Mouse (Mus musculus) kidney, embryonic 16.5 days (tissue): ENCODE measurements around the gene Gm37240. TPM values are rescaled to one million over a fixed set of nuclear protein-coding genes. Genes with fewer than 3 reads are reported as not detected.

ENCODE experiments used
- ATAC-seq: fragments of 200-750 bp; cut with Nextera tagmentation; 2 replicates; pipeline ENCODE4 v1.8.0; 2017; ENCODE audit warnings: moderate TSS enrichment; ENCODE audit not compliant: low FRiP score, low TSS enrichment
- H3K27ac ChIP-seq: fragments of 300-500 bp; sonication (generic); 2 replicates; pipeline ENCODE4 v1.5.1; 2014; ENCODE audit warnings: low read length
- H3K27me3 ChIP-seq: fragments of 300-500 bp; sonication (generic); 2 replicates; pipeline ENCODE4 v1.6.1; 2014; ENCODE audit warnings: low read length, control low read depth, mixed read lengths; ENCODE audit not compliant: insufficient read depth
- H3K36me3 ChIP-seq: fragments of 300-500 bp; sonication (generic); 2 replicates; pipeline ENCODE4 v1.6.1; 2014; ENCODE audit warnings: low read length, control low read depth, mixed read lengths; ENCODE audit not compliant: insufficient read depth
- H3K4me1 ChIP-seq: fragments of 300-500 bp; sonication (generic); 2 replicates; pipeline ENCODE4 v1.6.1; 2014; ENCODE audit warnings: low read length, control low read depth, mixed read lengths; ENCODE audit not compliant: insufficient read depth
- H3K4me2 ChIP-seq: fragments of 300-500 bp; sonication (generic); replicated peaks from 2 replicates; pipeline ENCODE4 v1.6.1; 2014; ENCODE audit warnings: low read depth, low read length
- H3K4me3 ChIP-seq: fragments of 300-500 bp; sonication (generic); 2 replicates; pipeline ENCODE4 v1.5.1; 2014; ENCODE audit warnings: mild to moderate bottlenecking, low read length
- H3K9ac ChIP-seq: fragments of 300-500 bp; sonication (generic); replicated peaks from 2 replicates; pipeline ENCODE4 v1.6.1; 2014; ENCODE audit warnings: low read length
- H3K9me3 ChIP-seq: fragments of 300-500 bp; sonication (generic); 2 replicates; pipeline ENCODE4 v1.6.1; 2016; ENCODE audit warnings: low read length, control low read depth
- WGBS: fragments of 180-500 bp; shearing (Covaris S2); extraction: QIAGEN DNeasy Blood & Tissue Kit; methylation state at CpG from one replicate; pipeline ENCODE4 v1.1.7; 2014; 5-methylcytosine and 5-hydroxymethylcytosine counted together
- polyA plus RNA-seq: library from polyadenylated mRNA; unstranded; fragments of >200 nt; fragmentation: Nextera tagmentation; extraction: Ambion mirVana; gene quantifications from 2 replicates; pipeline ENCODE4 v1.2.1, GENCODE M21; 2015

The Gm37240 gene
- polyA plus RNA-seq, 1 experiment from 2014 or later: 8.7 TPM

GRCm38 (mm10) chr3:84465822-84466500 is 1421.4 kb downstream of the Gm37240 start:
- 82% methylated on average over 6 of the region's 6 CpGs for WGBS
- Histone ChIP-seq H3K9ac (no peak overlapping the region), H3K9me3 (no peaks in the 10 kb centered on the region), H3K27me3 (peaks cover 3% of the 10 kb centered on the region; the same call in 1 of the 2 replicates), H3K36me3 (no peaks in the 10 kb centered on the region), H3K4me3 (no peak overlapping the region), H3K27ac (no peak overlapping the region), H3K4me2 (no peak overlapping the region), H3K4me1 (peaks cover 17% of the 10 kb centered on the region)
- no peak for ATAC-seq

- no peak overlapping the region for H3K4me3 ChIP-seq
- WGBS: 26% methylated on average over 3 of the region's 4 CpGs
- peak; percentile 64 for ATAC-seq
- peaks cover 17% of the 10 kb centered on the region for H3K4me1 ChIP-seq
- no peak overlapping the region for H3K4me2 ChIP-seq
- H3K36me3 ChIP-seq: no peaks in the 10 kb centered on the region
- H3K9ac ChIP-seq: no peak overlapping the region
- peaks cover 3% of the 10 kb centered on the region; the same call in 1 of the 2 replicates for H3K27me3 ChIP-seq
- no peaks in the 10 kb centered on the region for H3K9me3 ChIP-seq
- no peak overlapping the region for H3K27ac ChIP-seq
These were observed 1425.6 kb downstream of the Gm37240 start for GRCm38 (mm10) chr3:84461687-84462086.

GRCm38 (mm10) chr3:84460952-84461351 is 1426.4 kb downstream of the Gm37240 start:
- Histone ChIP-seq H3K4me3 (no peak overlapping the region), H3K27me3 (peaks cover 3% of the 10 kb centered on the region; the same call in 1 of the 2 replicates), H3K4me2 (no peak overlapping the region), H3K9me3 (no peaks in the 10 kb centered on the region), H3K4me1 (peaks cover 21% of the 10 kb centered on the region), H3K9ac (no peak overlapping the region), H3K27ac (peak overlapping the region; percentile 31; the same call in 1 of the 2 replicates), H3K36me3 (no peaks in the 10 kb centered on the region)
- ATAC-seq: peak; percentile 81
- WGBS: 8% methylated on average over 12 of the region's 12 CpGs

- Histone ChIP-seq H3K27ac (peak overlapping the region; percentile 31), H3K4me1 (peaks cover 21% of the 10 kb centered on the region), H3K27me3 (peaks cover 3% of the 10 kb centered on the region; the same call in 1 of the 2 replicates), H3K9ac (no peak overlapping the region), H3K4me3 (no peak overlapping the region), H3K9me3 (no peaks in the 10 kb centered on the region), H3K4me2 (no peak overlapping the region), H3K36me3 (no peaks in the 10 kb centered on the region)
- WGBS: 20% methylated on average over 3 of the region's 3 CpGs
- ATAC-seq: peak; percentile 64
These were observed 1426.8 kb downstream of the Gm37240 start for GRCm38 (mm10) chr3:84460499-84460898.

- H3K9me3 ChIP-seq: no peaks in the 10 kb centered on the region
- 54% methylated on average over 12 of the region's 12 CpGs for WGBS
- H3K4me1 ChIP-seq: peaks cover 12% of the 10 kb centered on the region
- ATAC-seq: no peak
- H3K4me2 ChIP-seq: no peak overlapping the region
- H3K27ac ChIP-seq: no peak overlapping the region
- H3K9ac ChIP-seq: no peak overlapping the region
- H3K36me3 ChIP-seq: no peaks in the 10 kb centered on the region
- no peaks in the 10 kb centered on the region for H3K27me3 ChIP-seq
- H3K4me3 ChIP-seq: no peak overlapping the region
These were observed 1431.4 kb downstream of the Gm37240 start for GRCm38 (mm10) chr3:84455733-84456417.

- Histone ChIP-seq H3K4me3 (no peak overlapping the region), H3K36me3 (no peaks in the 10 kb centered on the region), H3K27me3 (no peaks in the 10 kb centered on the region), H3K9ac (no peak overlapping the region), H3K4me1 (peaks cover 7% of the 10 kb centered on the region; the same call in 1 of the 2 replicates), H3K27ac (no peak overlapping the region), H3K9me3 (no peaks in the 10 kb centered on the region), H3K4me2 (no peak overlapping the region)
- ATAC-seq: no peak
- WGBS: 63% methylated on average over 3 of the region's 3 CpGs
These were observed 1436.7 kb downstream of the Gm37240 start for GRCm38 (mm10) chr3:84450651-84451050.

GRCm38 (mm10) chr3:84449015-84449414 is 1438.3 kb downstream of the Gm37240 start:
- Histone ChIP-seq H3K4me1 (peaks cover 7% of the 10 kb centered on the region; the same call in 1 of the 2 replicates), H3K4me3 (no peak overlapping the region), H3K27ac (no peak overlapping the region), H3K36me3 (no peaks in the 10 kb centered on the region), H3K9ac (no peak overlapping the region), H3K9me3 (no peaks in the 10 kb centered on the region), H3K4me2 (no peak overlapping the region), H3K27me3 (no peaks in the 10 kb centered on the region)
- WGBS: 58% methylated on average over 9 of the region's 9 CpGs
- ATAC-seq: peak; percentile 14; the same call in 1 of the 2 replicates

- H3K27ac ChIP-seq: no peak overlapping the region
- no peak for ATAC-seq
- no peak overlapping the region for H3K9ac ChIP-seq
- H3K9me3 ChIP-seq: no peaks in the 10 kb centered on the region
- no peak overlapping the region for H3K4me2 ChIP-seq
- no peaks in the 10 kb centered on the region for H3K27me3 ChIP-seq
- peaks cover 7% of the 10 kb centered on the region; the same call in 1 of the 2 replicates for H3K4me1 ChIP-seq
- no peak overlapping the region for H3K4me3 ChIP-seq
- 69% methylated on average over 5 of the region's 5 CpGs for WGBS
- no peaks in the 10 kb centered on the region for H3K36me3 ChIP-seq
These were observed 1439.5 kb downstream of the Gm37240 start for GRCm38 (mm10) chr3:84447803-84448202.
